Mouse (Mus musculus) frontal cortex, postnatal 36 days (tissue): ENCODE data around the gene AC161166.1.

ENCODE experiments used
- DNase-seq, 2 experiments: peaks; one replicate each; pipeline ENCODE4 v3.0.0; 2022; ENCODE audit warnings: low spot score in 2 of 2

AC161166.1 gene

DNA sequence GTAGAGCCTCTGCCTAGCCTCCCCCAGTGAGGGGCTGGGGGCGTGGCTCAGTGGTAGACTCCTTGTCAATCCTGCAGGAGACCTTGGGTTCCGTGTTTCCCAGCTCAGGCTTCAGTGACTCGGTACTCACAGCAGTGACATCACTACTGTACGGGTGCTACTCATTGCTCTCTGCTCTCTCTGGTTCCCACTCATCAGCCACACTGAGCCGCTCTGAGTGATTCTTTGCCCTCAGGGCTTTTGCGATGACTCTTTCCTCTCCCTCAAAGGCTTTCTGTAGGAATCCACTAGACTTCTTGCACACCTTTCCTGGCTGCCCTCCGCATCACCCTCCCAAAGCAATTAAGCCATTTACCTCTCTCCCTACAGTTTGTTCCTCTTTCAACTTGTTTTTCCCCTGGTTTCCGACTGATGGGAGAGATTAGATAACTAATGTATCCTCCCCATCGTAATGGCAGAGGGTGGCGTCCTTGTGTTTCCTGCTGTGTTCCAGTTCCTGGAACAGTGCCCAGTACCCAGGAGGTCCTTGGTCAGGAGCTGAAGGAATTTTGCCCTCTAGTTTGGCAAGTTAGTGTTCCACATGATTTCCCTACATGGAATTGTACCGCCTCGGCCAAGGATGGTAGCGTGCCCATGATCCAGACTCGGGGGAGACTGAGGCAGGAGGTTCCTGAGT is 50.7 kb downstream of the AC161166.1 start:
- no peak for DNase-seq
